Mouse (Mus musculus): ENCODE measurements around the gene Por.

Por gene

DNA sequence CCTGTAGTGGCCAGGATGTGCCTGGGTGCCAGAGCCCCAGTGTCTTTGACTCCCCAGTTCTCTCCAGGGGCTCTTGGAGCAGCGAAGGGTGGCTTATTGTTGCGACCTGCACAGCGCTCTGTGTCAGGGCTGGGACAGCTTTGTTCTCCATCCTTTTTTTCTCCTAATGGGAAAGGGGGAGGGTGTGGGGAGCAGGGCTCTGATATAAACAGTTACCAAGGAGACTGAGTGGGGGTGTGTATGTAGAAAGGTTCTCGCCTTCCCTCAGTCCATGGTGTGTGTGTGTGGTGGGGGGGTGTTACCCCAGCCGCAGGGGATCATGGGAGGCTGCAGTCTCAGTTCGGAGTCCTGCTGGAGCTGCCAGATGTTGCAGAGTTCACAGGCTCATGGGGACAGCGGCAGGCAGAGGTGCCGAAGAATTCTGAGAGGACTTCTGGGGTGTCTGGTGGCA lies 55.6 kb downstream of the Por start:
- DNase-seq (ENCODE audit: inconsistent age in 2 of 2, low spot score in 1 of 2) = peak in 1 of 2 experiments; percentile 66

DNA sequence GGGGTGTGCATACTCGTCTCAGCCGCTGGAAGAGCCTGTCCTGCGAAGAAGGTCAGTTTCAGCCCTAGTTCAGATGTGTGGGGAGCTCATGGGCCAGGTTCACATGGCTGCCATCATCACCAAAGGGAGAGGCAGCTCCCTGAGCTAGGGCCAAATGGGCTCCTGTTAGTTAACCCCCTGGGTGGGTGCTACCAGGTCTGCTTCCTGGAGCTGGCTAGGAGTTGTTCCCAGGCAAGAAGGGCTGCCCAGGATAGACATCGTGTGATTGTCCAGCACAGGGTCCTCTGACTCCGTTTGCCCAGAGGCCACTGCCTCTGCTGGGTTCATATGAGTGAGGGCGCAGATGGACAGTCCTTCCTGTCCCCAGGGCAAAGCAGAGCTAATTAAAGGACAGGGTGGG lies 56.2 kb downstream of the Por start:
- no peak for DNase-seq (ENCODE audit: inconsistent age in 2 of 2, low spot score in 1 of 2)

DNA sequence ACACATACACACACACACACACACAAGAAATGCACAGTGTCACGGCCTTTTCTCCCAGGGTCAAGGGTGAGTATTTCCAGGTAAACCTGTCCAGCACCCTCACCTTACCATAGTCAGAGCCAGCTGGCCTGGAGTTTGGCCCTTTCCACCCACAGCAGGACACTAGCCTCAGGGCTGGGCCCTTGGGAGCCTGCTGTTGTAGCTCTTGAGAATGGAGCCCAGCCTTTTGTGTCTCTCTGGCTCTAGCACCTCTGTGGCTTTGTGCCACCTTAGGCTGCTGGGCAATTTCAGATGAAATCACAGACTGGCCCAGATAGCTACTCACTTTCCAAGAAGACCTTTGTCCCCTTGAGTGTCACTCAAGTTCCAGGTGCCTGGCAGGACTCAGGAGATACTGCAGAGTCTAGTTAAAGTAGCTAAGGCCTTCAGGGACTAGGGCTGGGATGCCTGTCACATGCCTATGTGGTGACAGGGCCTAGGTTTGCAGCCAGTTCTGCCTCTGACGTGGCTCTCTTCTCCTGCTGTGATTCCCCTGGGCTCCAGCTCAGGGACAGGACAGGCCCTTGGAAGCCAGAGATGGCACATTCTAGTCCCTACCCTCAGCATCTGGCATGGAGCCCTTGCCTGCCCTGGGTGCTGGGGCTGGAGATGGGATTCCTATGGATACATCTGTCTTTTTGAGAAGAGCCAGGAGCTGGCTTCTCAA lies 57.0 kb downstream of the Por start:
- DNase-seq (ENCODE audit: inconsistent age in 2 of 2, low spot score in 1 of 2) = peak; percentile 85 to 92

DNA sequence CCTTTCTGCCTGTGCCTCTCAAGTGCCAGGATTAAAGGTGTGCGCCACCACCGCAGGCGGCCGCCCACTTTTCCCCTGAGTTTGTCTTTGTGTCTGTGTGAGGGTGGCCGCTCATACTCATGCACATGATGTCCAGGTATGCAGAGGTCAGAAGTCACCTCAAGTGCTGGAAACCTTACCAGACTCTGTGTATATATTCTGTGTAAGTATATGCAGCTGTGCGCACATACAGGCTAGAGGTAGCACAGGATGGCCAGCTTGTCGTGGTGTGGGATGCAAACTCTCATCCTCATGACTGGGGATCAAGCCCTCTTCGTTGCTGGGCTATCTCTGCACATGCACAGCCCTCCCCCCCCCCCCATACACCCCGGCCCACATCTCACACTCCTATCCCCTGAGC lies 58.0 kb downstream of the Por start:
- DNase-seq (ENCODE audit: inconsistent age in 2 of 2, low spot score in 1 of 2) = no peak

DNA sequence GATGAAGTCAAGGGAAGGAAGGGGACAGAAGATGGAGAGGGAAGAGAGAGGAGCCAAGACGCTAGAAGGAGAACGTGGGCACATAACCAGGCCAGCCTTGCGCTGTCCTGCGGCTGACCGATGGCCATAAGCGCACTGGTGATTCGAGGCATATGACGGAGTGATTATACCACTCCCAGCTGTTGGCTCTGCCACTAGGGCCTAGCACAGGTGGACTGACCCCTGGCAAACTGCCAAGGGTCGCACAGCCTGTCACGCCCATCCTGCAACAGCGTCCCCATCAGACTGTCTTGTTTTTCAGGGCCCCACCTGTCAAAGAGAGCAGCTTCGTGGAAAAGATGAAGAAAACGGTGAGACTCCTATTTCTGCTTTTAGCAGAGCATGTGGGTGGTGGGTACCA lies 58.5 kb downstream of the Por start:
- DNase-seq (ENCODE audit: inconsistent age in 2 of 2, low spot score in 1 of 2) = no peak

DNA sequence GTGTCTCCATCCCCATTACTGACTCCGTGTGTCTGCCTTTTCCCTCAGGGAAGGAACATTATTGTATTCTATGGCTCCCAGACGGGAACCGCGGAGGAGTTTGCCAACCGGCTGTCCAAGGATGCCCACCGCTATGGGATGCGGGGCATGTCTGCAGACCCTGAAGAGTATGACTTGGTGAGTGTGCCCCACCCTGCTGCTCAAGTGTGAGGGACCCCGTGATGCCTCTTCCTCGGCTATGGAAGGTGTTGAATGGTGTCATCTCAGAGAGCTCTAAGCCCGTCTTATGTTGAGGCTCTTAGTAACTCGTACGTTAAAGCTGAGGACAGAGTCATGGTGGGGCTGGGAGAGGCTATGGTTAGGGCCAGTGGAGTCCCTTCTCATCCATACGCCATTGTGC lies 59.5 kb downstream of the Por start:
- DNase-seq (ENCODE audit: inconsistent age in 2 of 2, low spot score in 1 of 2) = no peak

DNA sequence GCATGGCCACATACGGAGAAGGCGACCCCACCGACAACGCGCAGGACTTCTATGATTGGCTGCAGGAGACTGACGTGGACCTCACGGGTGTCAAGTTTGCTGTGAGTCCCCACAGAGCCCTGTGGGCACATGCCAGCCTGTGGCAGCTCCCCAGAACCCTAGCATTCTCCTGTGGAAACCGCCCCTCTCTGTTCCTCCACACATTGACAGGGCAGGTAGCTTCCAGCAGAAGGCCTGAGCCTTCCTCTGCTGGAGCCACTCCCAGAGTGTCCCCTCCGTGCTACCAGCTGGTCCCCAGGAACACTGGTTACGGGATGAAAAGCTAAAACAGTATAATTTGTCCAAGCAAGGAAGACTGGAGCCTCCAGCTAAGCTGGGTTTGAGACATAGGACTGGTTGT lies 60.4 kb downstream of the Por start:
- DNase-seq (ENCODE audit: inconsistent age in 2 of 2, low spot score in 1 of 2) = no peak

DNA sequence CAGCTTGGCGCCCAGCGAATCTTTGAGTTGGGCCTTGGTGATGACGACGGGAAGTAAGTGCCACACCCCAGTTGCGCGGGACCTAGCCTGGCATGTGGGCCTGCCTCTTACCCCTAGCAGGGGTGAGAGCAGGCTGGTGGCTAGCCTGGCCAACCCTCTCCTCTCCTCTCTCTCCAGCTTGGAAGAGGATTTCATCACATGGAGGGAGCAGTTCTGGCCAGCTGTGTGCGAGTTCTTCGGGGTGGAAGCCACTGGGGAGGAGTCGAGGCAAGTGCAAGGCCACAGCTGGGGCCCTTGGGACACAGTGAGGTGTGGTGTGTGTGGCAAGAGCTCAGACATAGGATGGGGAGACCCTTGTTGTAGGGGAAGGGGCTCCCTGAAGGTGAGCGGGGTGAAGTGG lies 61.1 kb downstream of the Por start:
- peak in 1 of 2 experiments; percentile 47 for DNase-seq (ENCODE audit: inconsistent age in 2 of 2, low spot score in 1 of 2)

DNA sequence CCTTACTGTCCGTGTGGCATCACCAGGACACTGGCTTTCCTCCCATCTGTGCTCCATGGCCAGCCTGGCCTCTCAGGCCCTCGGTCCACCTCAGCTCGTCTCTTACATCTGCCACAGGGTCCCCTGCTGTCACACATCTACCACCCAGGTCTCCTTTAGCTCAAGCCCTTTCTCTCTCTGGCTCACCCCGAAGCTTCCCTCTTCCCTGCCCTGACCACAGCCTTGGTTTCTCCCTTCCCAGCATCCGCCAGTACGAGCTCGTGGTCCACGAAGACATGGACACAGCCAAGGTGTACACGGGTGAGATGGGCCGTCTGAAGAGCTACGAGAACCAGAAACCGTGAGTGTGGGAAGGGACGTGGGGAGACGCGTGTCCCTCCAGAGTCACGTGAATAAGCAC lies 61.5 kb downstream of the Por start:
- DNase-seq (ENCODE audit: inconsistent age in 2 of 2, low spot score in 1 of 2) = no peak

DNA sequence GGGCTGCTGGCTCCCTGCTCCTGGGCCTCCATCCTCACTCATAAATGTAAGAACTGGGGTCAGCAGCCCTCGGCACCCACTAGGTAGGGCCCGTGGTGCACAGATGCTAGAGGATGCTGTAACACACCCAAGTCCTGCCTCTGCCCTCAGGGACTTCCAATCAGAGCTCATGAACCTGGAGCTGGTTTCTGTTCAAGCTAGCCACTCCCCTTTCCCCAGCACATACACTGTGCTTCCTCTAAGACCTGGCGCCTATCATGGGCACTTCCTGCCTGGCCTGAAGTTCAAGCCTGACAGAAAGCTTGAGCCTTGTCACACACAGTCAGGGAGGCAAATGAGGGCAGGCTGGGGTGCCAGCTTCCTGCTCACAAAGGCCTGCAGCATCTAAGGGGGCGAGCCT lies 63.2 kb downstream of the Por start:
- no peak for DNase-seq (ENCODE audit: inconsistent age in 2 of 2, low spot score in 1 of 2)

DNA sequence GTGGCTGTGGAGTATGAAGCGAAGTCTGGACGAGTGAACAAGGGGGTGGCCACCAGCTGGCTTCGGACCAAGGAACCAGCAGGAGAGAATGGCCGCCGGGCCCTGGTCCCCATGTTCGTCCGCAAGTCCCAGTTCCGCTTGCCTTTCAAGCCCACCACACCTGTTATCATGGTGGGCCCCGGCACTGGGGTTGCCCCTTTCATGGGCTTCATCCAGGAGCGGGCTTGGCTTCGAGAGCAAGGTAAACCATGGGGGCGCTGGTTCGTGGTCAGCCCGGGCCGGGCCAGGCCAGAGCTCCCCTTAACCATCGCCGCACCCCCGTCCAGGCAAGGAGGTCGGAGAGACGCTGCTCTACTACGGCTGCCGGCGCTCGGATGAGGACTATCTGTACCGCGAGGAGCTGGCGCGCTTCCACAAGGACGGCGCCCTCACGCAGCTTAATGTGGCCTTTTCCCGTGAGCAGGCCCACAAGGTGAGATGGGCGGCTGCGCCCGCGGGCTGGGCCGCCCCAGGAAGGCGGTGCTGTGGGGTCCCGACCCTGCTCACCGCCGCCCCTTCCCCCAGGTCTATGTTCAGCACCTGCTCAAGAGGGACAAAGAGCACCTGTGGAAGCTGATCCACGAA lies 64.3 kb downstream of the Por start:
- DNase-seq (ENCODE audit: inconsistent age in 2 of 2, low spot score in 1 of 2) = peak in 1 of 2 experiments; percentile 51

DNA sequence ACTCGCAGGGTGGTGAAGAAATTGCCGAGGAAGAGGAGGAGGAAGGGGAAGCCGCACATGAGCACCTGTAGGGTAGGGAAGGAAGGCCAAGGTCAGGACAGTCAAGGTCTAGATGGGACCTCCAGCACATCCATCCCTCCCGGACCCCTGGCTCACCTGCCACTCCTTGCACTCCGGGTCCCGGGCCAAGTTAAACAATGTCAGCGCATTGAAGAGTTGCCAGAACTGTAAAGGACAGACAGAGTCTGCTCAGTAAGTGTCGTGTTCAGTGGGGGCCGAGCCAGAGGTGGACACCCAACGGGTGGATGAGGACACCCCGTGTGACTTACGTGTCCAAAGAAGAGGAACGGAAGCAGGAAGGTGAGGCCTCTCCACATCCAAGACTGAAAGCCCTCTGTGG lies 65.9 kb downstream of the Por start:
- DNase-seq (ENCODE audit: inconsistent age in 2 of 2, low spot score in 1 of 2) = peak in 1 of 2 experiments; percentile 60

DNA sequence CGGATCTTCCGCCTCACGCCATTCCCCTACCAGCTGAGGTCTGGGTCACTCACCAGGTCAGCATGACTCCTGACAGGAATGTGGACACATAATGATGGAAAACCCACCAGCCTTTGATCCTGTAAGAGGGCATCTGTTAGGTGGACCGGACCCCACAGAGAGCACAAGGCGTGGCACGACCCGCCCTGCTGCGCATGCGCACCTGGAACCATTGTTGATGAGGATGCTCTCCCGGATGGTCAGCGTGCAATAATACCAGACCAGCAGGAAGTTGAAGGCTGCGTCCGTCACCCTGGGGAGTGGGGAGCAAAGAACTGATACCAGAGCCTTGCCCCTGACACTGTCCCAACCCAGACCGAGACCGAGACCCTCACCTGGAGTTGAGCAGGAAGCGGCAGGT lies 66.7 kb downstream of the Por start:
- DNase-seq (ENCODE audit: inconsistent age in 2 of 2, low spot score in 1 of 2) = peak in 1 of 2 experiments; percentile 37

DNA sequence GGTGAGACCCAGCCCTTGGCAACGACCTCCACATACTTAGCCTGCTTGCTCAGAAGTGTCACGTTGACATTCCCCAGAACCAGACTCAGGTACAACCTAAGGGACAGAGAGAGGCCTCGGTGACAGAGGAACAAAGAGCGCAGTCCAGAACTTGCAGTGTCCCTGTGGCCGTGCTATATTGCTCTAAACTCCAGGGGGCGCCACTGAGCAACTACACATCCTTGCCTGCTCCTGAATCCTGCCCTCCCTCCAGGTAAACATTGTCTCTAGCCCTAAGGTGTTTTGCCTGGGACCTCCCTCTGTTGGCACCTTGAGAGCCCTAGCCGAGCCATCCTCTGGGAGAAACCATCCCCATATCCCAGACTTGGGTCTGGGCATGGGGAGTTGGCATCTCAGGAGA lies 67.3 kb downstream of the Por start:
- DNase-seq (ENCODE audit: inconsistent age in 2 of 2, low spot score in 1 of 2) = peak in 1 of 2 experiments; percentile 68

DNA sequence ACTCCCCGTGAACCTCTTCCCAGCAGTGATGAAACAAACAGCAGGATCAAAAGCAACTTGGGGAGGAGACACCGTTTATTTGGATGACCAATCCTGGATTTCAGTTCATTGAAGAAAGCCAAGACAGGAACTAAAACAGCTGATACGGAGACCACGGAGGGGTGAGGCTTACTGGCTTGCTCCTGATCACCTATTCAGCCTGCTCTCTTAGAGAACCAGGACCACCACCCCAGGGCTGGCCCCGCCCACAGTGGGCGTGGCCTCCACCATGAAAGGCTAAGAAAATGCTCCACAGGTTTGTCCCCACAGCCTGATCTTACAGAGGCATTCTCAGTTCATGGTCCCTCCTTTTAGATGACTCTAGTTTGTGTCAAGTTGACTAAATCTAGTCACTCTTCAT lies 68.4 kb downstream of the Por start:
- DNase-seq (ENCODE audit: inconsistent age in 2 of 2, low spot score in 1 of 2) = peak in 1 of 2 experiments; percentile 38

DNA sequence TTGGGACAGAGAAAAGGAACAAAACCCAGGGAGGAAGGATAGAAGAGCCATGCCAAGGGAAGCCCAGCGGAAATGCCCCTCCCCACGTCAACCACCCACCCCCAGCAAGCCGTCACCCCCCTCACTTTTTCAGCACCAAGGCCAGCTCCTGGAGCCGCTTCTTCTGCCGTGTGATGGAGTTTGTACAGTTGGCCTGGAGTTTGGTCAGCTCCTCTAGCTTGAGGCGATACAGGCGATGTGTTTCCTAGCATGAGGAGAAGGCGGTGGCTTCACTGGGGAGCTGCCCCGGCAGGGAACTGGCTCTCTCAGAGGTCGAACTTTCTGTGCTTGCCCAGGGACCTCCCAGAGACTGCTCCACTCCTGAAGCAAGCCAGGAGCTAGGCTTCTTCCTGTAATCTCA lies 72.3 kb downstream of the Por start:
- peak in 1 of 2 experiments; percentile 48 for DNase-seq (ENCODE audit: inconsistent age in 2 of 2, low spot score in 1 of 2)

DNA sequence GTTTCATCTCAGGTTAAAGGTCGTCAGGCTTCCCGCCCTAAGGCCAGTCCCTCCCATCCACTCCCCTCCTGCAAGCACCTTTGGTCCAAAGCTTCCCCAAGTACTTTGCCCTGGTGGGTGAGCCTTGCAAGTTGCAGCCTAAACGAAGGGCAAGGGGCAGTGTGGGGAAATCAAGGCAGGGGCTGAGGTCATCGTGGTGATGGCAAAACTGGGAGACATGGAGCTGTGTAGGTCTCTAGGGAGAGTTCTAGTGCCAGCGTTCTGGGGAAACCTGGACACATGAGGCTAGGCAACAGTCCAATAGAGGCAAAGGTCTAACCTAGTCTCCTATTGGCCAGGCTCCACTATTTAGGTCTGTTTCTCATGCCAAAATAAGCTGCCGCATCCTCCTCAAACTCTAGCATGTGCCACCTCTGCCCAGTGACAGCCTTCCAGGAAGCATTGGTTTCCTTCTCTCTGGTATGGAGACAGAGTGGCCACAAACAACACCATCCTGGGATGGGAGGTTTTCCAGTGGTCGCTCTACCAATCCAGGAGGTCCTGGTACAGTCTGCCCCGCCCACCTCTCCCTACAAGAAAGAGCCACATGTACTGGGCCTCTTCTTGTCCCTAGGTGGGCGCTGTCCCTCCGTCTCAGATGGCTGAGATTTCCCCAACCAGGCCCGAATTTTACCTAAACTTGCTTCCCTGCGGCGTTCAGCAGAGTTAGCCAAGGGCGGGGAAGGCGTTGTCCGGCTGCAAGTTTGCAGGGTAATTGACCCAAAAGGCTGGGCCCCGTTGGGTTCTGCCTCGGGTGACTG lies 73.3 kb downstream of the Por start:
- peak in 1 of 2 experiments; percentile 71 for DNase-seq (ENCODE audit: inconsistent age in 2 of 2, low spot score in 1 of 2)

DNA sequence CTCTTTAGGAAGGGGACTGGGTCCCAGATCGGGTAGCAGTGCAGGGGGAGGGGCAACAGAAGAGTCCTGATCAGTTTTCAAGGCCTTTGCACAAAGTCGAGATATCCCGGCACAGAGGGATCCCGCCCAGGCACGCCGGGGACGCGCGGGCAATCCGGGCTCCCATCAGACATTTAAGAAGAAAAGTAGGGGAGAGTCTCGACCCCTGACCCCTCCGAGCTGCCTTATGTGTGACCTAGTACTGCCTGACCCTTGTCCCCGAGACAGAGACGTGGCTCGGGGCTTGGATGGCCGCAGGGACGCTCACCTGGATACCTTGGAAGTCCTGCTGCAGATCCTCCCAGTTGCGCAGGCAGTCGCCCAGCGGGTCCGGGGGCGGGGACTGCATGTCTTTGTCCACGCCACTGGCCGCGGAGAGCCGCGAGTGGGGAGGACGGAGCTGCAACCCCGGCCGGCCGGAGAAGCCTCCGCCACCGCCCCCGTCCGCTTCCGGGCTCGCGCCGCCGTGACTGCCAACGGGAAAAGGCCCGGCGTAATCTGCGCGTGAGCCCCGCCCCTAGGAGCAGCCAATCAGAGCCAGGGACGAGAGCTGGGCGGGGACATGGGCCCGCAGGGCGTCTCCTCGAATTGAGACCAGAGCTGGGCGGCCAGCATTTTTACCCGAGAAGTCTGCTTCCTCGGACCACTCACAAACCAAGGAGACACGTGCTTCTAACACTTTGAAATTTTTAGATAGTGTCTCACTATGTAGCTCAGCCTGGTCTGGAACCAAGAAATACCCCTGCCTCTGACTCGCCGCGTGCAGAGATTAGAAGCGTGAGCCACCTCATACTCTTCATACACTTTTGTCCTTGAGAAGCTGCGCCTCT lies 74.1 kb downstream of the Por start, which contains the start of gene Tmem120a:
Tmem120a (minus strand) TSS at position 708 of the 869 bp plus-strand sequence.
- DNase-seq (ENCODE audit: inconsistent age in 2 of 2, low spot score in 1 of 2) = peak; percentile 96 to 98

DNA sequence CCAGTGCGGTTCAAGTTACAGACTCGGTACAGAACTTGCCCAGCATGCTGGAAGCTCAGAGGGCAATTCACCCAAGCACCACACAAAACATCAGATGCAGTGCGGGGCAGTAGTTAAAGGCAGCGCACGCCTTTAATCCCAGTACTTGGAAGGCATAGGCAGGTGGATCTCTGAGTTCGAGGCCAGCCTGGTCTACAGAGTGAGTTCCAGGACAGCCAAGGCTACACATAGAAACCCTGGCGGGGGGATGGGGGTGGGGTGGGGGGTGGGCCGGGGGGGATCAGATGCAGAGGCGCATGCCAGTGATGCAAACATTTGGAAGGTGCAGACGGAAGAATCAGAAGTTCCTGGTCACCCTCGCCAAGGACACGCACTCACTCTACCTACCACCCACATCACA lies 74.9 kb downstream of the Por start:
- DNase-seq (ENCODE audit: inconsistent age in 2 of 2, low spot score in 1 of 2) = no peak

DNA sequence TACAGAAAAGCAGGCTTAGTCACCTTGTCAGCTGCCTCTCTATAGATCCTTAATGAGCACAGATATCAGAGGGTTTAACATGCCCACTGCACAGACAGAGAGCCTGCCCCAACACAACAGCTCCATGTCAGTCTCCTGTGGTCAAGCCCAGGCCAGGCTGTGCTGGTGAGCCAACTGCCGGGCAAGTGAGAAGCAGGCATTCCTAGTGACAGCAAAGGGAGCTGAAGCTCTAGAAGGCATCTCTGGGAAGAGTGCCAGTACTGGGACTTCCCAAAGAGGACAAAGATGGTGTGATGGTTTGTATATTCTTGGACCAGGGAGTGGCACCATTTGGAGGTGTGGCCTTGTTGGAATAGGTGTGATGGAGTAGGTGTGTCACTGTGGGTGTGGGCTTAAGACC lies 81.2 kb downstream of the Por start:
- no peak for DNase-seq (ENCODE audit: inconsistent age in 2 of 2, low spot score in 1 of 2)

DNA sequence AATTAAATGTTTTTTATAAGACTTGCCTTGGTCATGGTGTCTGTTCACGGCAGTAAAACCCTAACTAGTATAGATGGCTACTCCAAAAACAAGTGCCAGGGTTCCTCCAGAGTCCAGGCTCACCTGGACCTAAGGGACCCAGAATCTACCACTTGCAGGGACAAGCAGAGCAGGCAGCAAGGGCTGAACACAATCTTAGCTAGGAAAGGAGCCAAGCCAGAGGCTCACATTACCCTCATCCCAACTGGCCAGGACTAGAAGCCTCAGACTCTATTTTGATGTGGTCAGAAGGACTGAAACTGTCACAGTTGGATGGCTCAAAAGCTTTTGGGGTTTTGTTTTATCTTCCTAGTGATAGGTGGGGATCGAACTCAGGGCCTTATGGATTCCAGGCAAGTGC lies 81.8 kb downstream of the Por start:
- no peak for DNase-seq (ENCODE audit: inconsistent age in 2 of 2, low spot score in 1 of 2)
